Mouse (Mus musculus): ENCODE measurements around the gene Mcm8.

DNA sequence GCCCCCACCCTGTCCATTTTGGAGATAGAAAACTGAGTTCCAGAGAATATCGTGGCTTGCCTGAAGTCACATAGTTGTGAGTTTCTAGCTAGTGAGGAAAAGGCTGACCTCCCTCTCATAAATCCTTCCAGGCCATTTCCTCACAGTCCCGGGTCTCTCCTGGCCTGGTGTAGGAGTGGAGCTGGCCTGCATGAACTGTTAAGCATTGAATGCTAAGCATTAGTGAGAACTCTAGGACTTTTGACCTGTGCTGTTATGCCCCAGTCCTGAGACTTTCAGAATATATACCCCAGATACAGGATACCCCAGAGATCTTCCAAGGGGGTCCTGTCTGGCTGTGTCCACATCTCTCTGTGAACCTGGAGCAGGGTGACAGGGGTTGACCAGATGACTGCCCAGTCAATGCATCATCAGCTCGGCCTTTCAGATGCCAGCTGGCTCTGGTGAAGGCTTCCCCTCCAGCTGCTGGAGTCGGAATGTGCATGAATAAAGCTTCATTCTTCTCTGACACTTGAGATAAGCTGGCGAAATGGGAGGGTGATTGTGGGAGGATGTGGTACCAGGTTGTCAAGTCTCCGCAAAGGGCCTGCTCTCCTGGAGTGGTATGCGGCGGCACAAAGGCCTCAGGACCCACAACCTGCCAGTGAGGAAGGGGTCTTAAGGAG, 68.5 kb downstream of the Mcm8 start:
- no peak for TF ChIP-seq GATA1 (IDR thresholded peaks at IDR 0.05; ENCODE audit: borderline replicate concordance, low read length)
- TF ChIP-seq FLI1 (IDR thresholded peaks at IDR 0.05; ENCODE audit: low read length), result no peak

Data from megakaryocyte, embryonic 14.5 days (primary cell).